Mouse (Mus musculus) hindbrain, embryonic 13.5 days (tissue): Measurements from ENCODE around the gene Cttnbp2nl. TPM values are rescaled to one million over a fixed set of nuclear protein-coding genes. Genes with fewer than 3 reads are reported as not detected.

Experiments
- ATAC-seq: fragments of 200-750 bp; cut with Nextera tagmentation; 2 replicates; pipeline ENCODE4 v1.8.0; 2017; ENCODE audit warnings: moderate TSS enrichment; ENCODE audit not compliant: low FRiP score
- H3K27ac ChIP-seq: fragments of 300-500 bp; sonication (generic); 2 replicates; pipeline ENCODE4 v1.5.1; 2015; ENCODE audit warnings: inconsistent platforms, mild to moderate bottlenecking, moderate library complexity
- H3K27me3 ChIP-seq: fragments of 300-500 bp; sonication (generic); 2 replicates; pipeline ENCODE4 v1.6.1; 2015; ENCODE audit warnings: mild to moderate bottlenecking, inconsistent platforms
- H3K36me3 ChIP-seq: fragments of 300-500 bp; sonication (generic); 2 replicates; pipeline ENCODE4 v1.6.1; 2015; ENCODE audit warnings: mild to moderate bottlenecking, inconsistent platforms
- H3K4me1 ChIP-seq: fragments of 300-500 bp; sonication (generic); replicated peaks from 2 replicates; pipeline ENCODE4 v1.6.1; 2015; ENCODE audit warnings: inconsistent platforms
- H3K4me2 ChIP-seq: fragments of 300-500 bp; sonication (generic); 2 replicates; pipeline ENCODE4 v1.6.1; 2015; ENCODE audit warnings: inconsistent platforms, mild to moderate bottlenecking, moderate library complexity
- H3K4me3 ChIP-seq: fragments of 300-500 bp; sonication (generic); 2 replicates; pipeline ENCODE4 v1.5.1; 2015; ENCODE audit warnings: mild to moderate bottlenecking, inconsistent platforms
- H3K9ac ChIP-seq: fragments of 300-500 bp; sonication (generic); 2 replicates; pipeline ENCODE4 v1.6.1; 2015; ENCODE audit warnings: mild to moderate bottlenecking, inconsistent platforms
- H3K9me3 ChIP-seq: fragments of 300-500 bp; sonication (generic); 2 replicates; pipeline ENCODE4 v1.6.1; 2016; ENCODE audit warnings: inconsistent platforms
- WGBS: fragments of 180-500 bp; shearing (Covaris S2); methylation state at CpG from one replicate; pipeline ENCODE4 v1.1.7; 2015; 5-methylcytosine and 5-hydroxymethylcytosine counted together
- polyA plus RNA-seq: library from polyadenylated mRNA; unstranded; fragments of >200 nt; fragmentation: Nextera tagmentation; extraction: Ambion mirVana; gene quantifications from 2 replicates; pipeline ENCODE4 v1.2.1, GENCODE M21; 2015

Gene Cttnbp2nl
- polyA plus RNA-seq, 1 experiment from 2014 or later = 62.9 TPM

DNA sequence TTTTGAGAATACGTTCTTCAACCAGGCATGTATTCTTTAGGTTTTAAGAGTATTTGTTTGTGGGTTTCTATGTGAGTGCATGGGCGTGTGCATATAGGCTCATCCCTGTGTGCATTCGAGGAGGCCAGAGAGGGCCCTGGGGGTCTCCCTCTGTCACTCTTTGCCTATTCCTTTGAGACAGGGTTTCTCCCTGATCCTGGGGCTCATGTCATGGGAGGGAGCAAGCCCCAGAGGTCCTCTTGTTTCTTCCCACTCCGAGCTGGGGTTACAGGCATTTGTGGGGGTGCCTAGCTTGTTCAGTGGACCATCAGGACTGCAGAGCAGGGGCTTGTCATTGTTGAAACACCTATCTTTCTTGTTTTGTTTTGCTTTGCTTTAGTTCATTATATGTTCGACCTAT lies 65.1 kb downstream of the Cttnbp2nl start:
- no peak overlapping the region for H3K4me2 ChIP-seq
- no peak overlapping the region for H3K4me3 ChIP-seq
- H3K9me3 ChIP-seq = no peaks in the 10 kb centered on the region
- no peak overlapping the region for H3K27ac ChIP-seq
- no peaks in the 10 kb centered on the region for H3K27me3 ChIP-seq
- 0 out of 2 replicates have a peak, but pooled peaks cover 4% of the 10 kb centered on the region for H3K4me1 ChIP-seq
- WGBS = 82% methylated on average over 5 of the region's 5 CpGs
- no peak overlapping the region for H3K9ac ChIP-seq
- no peak for ATAC-seq
- H3K36me3 ChIP-seq = no peaks in the 10 kb centered on the region

DNA sequence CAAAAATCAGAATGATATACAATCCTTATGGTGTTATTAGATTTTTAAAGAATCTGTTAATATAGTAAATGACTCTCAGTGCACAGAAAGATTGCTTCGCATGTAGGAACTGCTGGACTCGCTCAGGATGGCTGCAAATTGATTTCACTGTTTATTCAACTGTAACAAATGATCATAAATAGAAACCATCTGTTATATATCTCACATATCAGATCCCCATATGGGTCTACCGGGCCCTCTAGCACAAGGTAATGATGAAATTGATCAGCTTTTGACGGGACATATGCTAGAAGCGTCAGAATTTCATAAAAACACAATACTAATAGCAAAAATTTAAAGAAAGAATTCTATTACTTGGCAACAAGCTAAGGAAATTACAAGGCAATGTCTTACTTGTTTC lies 73.2 kb downstream of the Cttnbp2nl start:
- no peaks in the 10 kb centered on the region for H3K36me3 ChIP-seq
- no peak overlapping the region for H3K4me2 ChIP-seq
- no peak for ATAC-seq
- H3K27ac ChIP-seq = no peak overlapping the region
- no peak overlapping the region for H3K4me3 ChIP-seq
- no peaks in the 10 kb centered on the region for H3K9me3 ChIP-seq
- no peaks in the 10 kb centered on the region for H3K4me1 ChIP-seq
- H3K9ac ChIP-seq = no peak overlapping the region
- H3K27me3 ChIP-seq = no peaks in the 10 kb centered on the region
- 53% methylated on average over 5 of the region's 5 CpGs for WGBS

DNA sequence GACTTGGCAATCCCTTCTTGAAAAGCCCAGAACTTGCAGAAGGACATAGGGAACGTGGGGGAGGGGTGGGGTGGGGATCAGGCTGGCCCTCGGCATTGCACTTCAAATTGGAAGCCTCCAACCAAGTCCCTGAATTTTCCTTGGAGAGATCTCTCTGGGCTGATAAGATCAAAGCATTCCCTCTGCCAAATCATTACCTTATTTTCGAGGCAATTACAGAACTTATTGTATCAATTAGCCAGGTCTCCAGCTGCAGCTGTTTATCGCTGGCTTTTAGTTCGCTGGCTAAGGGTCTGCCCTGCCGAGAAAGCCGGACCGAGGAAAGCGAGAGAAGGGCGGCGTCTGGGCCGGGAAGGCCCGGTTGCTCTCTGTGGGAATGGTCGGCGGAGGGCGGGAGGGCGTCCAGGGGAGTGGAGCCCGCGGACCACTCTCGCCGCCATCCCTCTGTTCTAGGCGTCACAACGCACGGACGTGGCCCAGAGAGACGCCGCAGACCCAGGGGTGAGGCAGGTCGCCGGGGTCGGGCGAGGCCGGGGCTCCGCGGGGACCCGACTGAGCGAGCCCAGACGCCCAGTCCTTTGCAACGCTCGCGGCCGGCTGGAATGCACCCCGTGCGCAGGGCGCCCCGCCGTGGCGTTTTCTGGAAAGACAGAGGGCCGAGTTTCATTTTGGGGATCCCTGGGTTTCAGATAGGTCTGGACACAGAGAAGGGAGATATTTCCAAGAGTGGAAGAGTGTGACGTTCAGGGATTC lies 85.2 kb downstream of the Cttnbp2nl start:
- under 1% methylated on average over 49 of the region's 49 CpGs for WGBS
- peak overlapping the region; percentile 64 for H3K4me2 ChIP-seq
- peak; percentile 71 for ATAC-seq
- peaks cover 48% of the 10 kb centered on the region for H3K27me3 ChIP-seq
- peak overlapping the region; percentile 45 for H3K4me3 ChIP-seq
- no peaks in the 10 kb centered on the region for H3K9me3 ChIP-seq
- H3K9ac ChIP-seq = peak overlapping the region; percentile 74
- H3K36me3 ChIP-seq = no peaks in the 10 kb centered on the region
- no peak overlapping the region for H3K27ac ChIP-seq
- peaks cover 16% of the 10 kb centered on the region for H3K4me1 ChIP-seq

DNA sequence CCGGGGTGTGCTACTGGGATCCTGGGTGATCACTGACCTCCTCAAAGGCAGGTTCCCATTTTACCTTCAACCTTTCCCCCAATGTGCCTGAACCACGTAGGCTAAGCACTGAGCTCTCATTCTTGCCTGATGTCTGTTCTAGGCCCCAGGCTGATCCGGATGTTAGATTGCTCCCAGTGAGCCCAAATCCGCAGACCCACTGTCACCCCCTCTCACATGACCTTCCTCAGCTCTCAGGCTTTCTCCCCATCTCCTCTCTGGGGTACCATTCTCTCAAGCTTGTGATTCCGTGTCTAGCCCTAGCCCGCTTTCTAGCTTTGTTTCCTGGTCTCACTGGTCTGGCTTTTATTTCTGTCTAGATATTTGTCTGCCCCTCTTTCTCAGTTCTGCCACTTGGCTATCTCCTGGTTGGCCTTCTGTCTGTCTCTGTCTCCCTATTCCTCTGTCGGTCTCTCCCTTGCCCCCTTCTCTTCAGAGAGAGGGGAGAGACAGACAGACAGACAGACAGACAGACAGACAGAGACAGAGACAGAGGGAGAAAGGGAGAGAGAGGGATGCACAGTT lies 86.9 kb downstream of the Cttnbp2nl start:
- Histone ChIP-seq H3K36me3 (no peaks in the 10 kb centered on the region), H3K27me3 (peaks cover 65% of the 10 kb centered on the region), H3K4me3 (no peak overlapping the region), H3K9me3 (no peaks in the 10 kb centered on the region), H3K9ac (no peak overlapping the region), H3K4me1 (peaks cover 33% of the 10 kb centered on the region), H3K27ac (no peak overlapping the region), H3K4me2 (no peak overlapping the region)
- ATAC-seq = no peak
- WGBS = 85% methylated on average over 7 of the region's 7 CpGs

DNA sequence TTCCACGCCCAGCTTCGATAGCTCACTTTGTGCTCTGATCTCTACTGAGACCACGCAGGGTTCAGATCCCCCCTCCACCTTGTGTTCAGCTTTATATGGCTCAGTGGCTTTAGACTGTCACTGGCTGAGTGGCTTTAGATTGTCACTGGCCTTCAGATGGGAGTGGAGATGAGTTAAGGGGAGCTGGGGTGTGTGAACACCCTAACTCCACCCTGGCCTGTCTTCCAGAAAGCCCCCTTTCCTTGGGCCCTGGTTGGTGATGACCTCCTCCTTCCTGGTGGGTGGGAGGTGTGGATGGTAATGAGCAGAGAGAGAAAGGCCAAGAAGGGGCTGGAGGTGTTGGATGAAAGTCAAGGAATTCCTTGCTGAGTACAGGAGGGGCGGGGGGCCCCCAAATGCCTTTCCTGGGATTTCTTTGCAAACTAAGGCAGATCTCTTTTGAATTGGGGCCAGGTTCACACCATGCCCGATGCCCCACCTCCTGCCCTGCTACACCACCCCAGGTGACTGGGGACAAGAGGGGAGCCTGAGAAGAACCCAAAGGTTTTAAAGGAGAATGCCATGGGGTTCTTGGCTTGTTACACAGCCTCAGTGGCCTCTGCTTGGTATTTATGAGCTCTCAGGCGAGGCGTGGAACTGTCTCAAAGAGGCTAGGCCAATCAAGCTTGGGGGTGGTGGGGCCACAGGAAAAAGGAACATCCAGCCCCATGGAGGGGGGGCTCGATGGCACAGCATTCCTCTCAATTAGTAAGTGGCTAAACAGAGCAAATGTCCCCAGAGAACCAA lies 87.7 kb downstream of the Cttnbp2nl start:
- ATAC-seq = no peak
- Histone ChIP-seq H3K4me1 (peaks cover 41% of the 10 kb centered on the region), H3K9me3 (no peaks in the 10 kb centered on the region), H3K27me3 (peaks cover 73% of the 10 kb centered on the region), H3K4me3 (no peak overlapping the region), H3K9ac (no peak overlapping the region), H3K36me3 (no peaks in the 10 kb centered on the region), H3K27ac (no peak overlapping the region), H3K4me2 (no peak overlapping the region)
- 76% methylated on average over 8 of the region's 8 CpGs for WGBS

DNA sequence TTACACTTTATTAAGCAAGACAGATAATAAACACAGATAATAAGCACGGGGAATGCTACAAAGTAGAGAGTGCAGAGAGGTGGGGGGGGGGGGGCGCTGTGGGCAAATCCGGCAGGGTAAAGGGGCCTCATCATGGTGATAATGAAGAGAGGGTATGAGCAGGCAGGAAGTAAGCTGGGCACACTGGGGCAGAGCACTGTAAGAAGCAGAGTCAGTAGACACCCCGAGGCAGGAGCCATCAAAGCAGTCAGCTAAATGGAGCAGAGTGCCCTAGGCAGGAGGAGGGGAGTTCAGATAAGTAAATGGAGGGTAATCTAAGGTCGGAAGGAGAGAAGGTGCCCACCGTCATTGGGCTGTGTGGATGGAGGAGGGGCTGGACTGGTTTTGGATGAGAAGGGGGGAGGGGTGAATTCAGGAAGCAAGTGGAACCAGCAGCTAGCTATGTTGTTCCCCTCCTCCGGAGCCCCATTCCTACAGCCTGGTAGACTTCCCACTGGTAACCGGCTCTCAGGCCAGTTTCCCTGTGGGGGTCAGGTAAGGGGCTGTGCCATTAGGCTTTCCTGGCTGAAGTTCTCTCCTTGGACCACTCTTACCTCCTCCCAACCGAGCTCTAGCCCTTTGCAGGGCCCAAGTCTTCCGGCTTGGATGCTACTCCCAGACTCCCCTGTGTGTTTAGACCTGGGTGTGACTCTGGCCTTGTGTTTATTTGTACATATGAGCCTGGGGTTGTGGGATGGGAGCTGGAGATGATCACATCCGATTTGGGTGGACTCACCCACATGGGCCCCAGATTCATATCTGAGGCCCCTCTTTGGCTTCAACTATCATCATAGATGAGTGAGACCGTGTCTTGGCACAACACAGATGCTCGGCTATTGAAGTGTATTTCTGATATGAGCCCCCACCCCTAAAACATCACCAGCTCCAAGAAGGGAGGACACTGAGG lies 89.3 kb downstream of the Cttnbp2nl start:
- peaks cover 44% of the 10 kb centered on the region for H3K4me1 ChIP-seq
- H3K27me3 ChIP-seq = peaks cover 84% of the 10 kb centered on the region
- no peak overlapping the region for H3K4me3 ChIP-seq
- no peaks in the 10 kb centered on the region for H3K36me3 ChIP-seq
- no peaks in the 10 kb centered on the region for H3K9me3 ChIP-seq
- no peak for ATAC-seq
- WGBS = 34% methylated on average over 12 of the region's 13 CpGs
- H3K9ac ChIP-seq = no peak overlapping the region
- no peak overlapping the region for H3K27ac ChIP-seq
- H3K4me2 ChIP-seq = no peak overlapping the region

DNA sequence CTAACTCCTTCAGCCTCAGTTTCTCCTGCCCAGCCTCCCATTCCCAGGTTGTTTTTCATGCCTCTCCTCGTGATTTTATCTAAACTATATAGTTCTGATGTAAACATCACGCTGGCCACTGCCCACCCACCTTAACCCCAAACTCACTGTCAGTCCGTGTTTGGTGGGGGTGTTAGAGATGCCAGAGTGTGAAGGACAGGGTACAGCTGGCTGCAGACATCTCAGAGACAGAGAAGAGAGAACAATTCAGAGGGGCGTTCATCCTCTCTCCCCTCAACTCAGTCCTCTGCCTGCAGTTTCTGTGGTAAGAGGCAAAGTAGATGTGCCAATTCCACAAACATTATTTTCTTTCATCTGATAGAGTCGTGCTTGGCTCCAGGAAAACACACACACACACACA lies 90.1 kb downstream of the Cttnbp2nl start:
- peaks cover 89% of the 10 kb centered on the region for H3K27me3 ChIP-seq
- 15% methylated on average over 5 of the region's 5 CpGs for WGBS
- H3K9me3 ChIP-seq = no peaks in the 10 kb centered on the region
- H3K36me3 ChIP-seq = no peaks in the 10 kb centered on the region
- no peak overlapping the region for H3K9ac ChIP-seq
- H3K4me1 ChIP-seq = peaks cover 39% of the 10 kb centered on the region
- H3K27ac ChIP-seq = no peak overlapping the region
- H3K4me2 ChIP-seq = no peak overlapping the region
- peak overlapping the region; percentile 58; the same call in 1 of the 2 replicates for H3K4me3 ChIP-seq
- no peak for ATAC-seq

DNA sequence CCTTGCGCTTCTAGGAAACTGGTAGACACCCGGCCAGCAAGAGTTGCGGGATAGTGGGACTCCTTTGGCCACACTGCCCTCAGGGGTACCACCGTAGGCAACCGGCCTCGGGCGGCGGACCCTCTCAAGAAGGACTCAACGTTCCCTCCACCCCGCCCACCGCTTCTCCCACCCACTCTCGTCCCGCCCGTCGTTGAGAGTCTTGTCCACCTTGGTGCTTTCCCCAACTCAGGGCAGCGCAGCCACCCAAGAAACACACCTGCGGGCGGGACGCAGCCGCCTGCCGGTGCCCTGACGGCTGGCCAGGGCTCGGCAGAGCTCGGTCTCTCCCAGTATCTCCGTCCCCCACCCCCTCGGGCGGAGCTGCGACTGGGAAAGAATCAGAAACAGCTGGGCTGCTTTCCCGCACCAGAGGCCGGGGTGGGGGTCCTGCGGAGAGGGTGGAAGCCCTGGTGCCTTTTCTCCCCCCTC lies 90.8 kb downstream of the Cttnbp2nl start:
- H3K27me3 ChIP-seq = peaks cover 91% of the 10 kb centered on the region
- H3K27ac ChIP-seq = no peak overlapping the region
- H3K9me3 ChIP-seq = no peaks in the 10 kb centered on the region
- H3K4me2 ChIP-seq = peak overlapping the region; percentile 70
- peak overlapping the region; percentile 70; the same call in 1 of the 2 replicates for H3K9ac ChIP-seq
- peaks cover 35% of the 10 kb centered on the region for H3K4me1 ChIP-seq
- WGBS = under 1% methylated on average over 31 of the region's 31 CpGs
- H3K36me3 ChIP-seq = no peaks in the 10 kb centered on the region
- peak overlapping the region; percentile 58 for H3K4me3 ChIP-seq
- peak; percentile 33 for ATAC-seq

DNA sequence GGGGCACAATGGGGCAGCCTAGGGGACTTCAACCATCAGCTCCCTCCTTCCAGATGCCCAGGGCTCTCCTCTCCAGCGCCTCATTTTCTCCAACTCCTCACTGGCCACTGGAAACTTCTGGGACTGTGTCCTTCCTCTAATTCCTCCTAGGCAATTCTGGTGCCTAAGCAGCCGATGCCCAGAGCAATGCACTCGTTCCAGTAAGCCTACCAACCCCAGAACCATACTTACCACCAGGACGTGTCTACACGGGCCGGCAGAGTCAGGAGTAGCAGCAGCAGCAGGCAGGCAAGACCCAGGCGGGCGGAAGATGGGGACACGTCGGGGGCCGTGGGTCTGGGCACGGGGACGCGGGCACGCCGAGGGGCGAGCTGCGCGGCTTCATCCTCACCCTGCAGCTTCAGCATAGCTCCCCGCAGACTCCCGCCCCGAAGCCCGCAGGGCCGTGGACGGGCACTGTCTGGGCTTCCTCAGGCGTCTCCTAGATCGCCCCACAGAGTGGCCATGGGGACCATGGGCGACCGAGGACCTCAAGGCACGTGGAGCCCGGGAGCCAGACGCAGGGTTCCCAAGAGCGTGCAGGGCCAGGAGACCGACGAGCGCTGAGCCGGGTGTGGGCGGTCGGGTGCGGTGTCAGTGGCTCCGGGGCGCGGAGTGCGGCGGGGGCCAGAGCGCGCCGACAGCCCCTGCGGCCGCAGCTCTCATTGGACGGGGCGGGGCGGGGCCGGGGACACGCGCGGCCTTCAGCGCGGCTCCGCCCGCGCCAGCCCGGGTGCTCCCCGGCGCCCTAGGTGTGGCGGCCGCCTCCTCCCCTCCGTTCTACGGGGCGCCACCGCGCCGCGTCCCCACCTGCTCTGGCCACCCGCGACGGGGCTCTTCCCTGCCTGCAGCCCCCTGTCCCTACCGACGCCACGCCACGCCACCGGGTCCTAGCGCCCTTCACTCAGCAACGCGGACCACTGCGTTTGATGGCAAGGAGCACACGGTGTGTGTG lies 91.6 kb downstream of the Cttnbp2nl start, which contains the start of gene Wnt2b:
Gene Wnt2b (minus strand): TSS at position 856 of the 994 bp plus-strand sequence.
- no peaks in the 10 kb centered on the region for H3K9me3 ChIP-seq
- peaks cover 35% of the 10 kb centered on the region for H3K4me1 ChIP-seq
- no peaks in the 10 kb centered on the region for H3K36me3 ChIP-seq
- peak; percentile 67 for ATAC-seq
- peaks cover 87% of the 10 kb centered on the region for H3K27me3 ChIP-seq
- H3K9ac ChIP-seq = peak within 1 kb of the TSS; percentile 70
- peak within 1 kb of the TSS; percentile 70 for H3K4me2 ChIP-seq
- no peak within 1 kb of the TSS for H3K27ac ChIP-seq
- H3K4me3 ChIP-seq = peak within 1 kb of the TSS; percentile 58
- 3% methylated on average over 55 of the region's 87 CpGs for WGBS

DNA sequence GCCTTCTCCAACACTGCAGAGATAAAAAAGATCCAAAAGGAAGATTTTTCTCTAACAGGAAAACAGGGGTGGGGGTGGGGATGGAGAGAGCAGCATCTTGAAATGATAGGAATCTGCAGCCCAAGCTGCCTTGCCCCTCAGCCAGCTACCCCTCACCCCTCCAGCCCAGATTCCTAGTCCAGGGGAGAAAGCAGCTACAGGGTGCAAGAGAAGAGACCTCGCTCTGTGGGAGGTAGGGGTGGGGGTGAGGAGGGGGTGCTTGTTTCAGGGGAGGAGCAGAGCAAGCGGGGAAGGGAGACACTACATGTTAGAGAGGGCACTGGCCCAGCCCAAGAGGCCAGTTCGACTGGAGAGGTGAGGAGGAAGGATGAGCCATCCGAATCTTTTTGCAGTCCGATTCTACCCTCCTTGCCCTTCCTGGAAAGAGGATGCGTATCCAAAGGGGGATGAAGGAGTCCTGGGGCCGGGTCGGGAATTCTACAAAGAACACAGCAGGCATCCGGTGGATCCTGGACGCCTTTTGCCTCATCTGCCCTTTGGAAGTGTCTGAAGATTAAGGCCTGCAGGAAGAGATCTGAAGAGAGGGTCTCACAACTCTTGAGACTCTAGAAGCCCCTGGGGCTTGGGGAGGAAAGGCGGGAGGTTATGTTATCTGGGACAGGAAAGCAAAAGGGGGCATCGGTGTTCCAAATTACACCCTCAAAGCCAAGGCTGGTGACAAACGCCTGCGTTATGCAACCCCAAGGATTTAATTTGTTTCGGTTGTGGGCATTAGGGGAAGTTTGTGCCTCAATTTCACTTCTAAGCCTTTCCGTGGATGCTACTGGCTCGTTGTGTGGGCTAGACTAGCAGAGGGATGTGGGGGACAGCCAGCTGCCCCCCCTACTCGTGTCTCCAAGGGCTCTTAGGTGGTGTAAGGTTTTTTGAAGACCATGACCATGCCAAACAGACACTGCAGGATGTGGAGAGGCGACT lies 92.6 kb downstream of the Cttnbp2nl start:
- Histone ChIP-seq H3K27me3 (peaks cover 77% of the 10 kb centered on the region), H3K27ac (no peak overlapping the region), H3K36me3 (peaks cover under 1% of the 10 kb centered on the region; the same call in 1 of the 2 replicates), H3K9ac (0 out of 2 replicates have a peak overlapping the region, but pooled peaks have one; percentile 24), H3K4me3 (peak overlapping the region; percentile 58; the same call in 1 of the 2 replicates), H3K4me2 (peak overlapping the region; percentile 70; the same call in 1 of the 2 replicates), H3K9me3 (no peaks in the 10 kb centered on the region), H3K4me1 (peaks cover 35% of the 10 kb centered on the region)
- WGBS = 13% methylated on average over 19 of the region's 19 CpGs
- ATAC-seq = no peak
